Mouse (Mus musculus): ENCODE data around the gene Acsm4.

GRCm38 (mm10) chr7:119714111-119714510, 24.3 kb downstream of the Acsm4 start:
- no peak for TF ChIP-seq CTCF (conservative IDR thresholded peaks at IDR 0.05 in 1 of 2, IDR thresholded peaks at IDR 0.05 in 1 of 2; ENCODE audit: low read depth in 2 of 2, low read length in 2 of 2)
- no peak for TF ChIP-seq ZKSCAN1 (IDR thresholded peaks at IDR 0.05; ENCODE audit: borderline replicate concordance, low read depth, low read length)
- no peak for TF ChIP-seq ETS1 (conservative IDR thresholded peaks at IDR 0.05; ENCODE audit: low read depth, low read length)
- TF ChIP-seq EP300 (IDR thresholded peaks at IDR 0.05; ENCODE audit: low read length): no peak
- no peak for TF ChIP-seq MEF2A (IDR thresholded peaks at IDR 0.05; ENCODE audit: borderline replicate concordance, low read depth, low read length)
- TF ChIP-seq POLR2A (IDR thresholded peaks at IDR 0.05; ENCODE audit: low read depth, low read length): no peak
- no peak for TF ChIP-seq ZNF384 (IDR thresholded peaks at IDR 0.05; ENCODE audit: low read depth, low read length)
- TF ChIP-seq ZMIZ1 (IDR thresholded peaks at IDR 0.05; ENCODE audit: low read depth, low read length): no peak
- no peak for TF ChIP-seq E2F4 (IDR thresholded peaks at IDR 0.05; ENCODE audit: insufficient replicate concordance, low read depth, low read length)
- TF ChIP-seq MAFK (IDR thresholded peaks at IDR 0.05; ENCODE audit: insufficient replicate concordance, low read length): no peak
- TF ChIP-seq MAX (IDR thresholded peaks at IDR 0.05; ENCODE audit: low read length): no peak
- no peak for TF ChIP-seq SMC3 (IDR thresholded peaks at IDR 0.05; ENCODE audit: low read depth, low read length)
- no peak for TF ChIP-seq MXI1 (IDR thresholded peaks at IDR 0.05; ENCODE audit: low read depth, low read length)
